In genomic region chr14:59806159-59806558, GRCm38 (mm10) we compare ENCODE assay signal across 22 mouse cellular contexts.
DNase-seq lines count a peak whose midpoint lies in the region; ATAC-seq and TF ChIP-seq lines count a peak whose summit lies in the region.
"Had no signal": no experiment of that assay in that cellular context is flagged by ENCODE, and none has a peak within 500 bp of the region (broad histone marks: within the 10 kb centered on the region; RNA-seq: fewer than 3 reads in every experiment).

No protein-coding gene starts in this region.

- no peak overlapping the region for H3K4me3 ChIP-seq in hindbrain, postnatal 0 days (ENCODE audit: low read length)
- no peak overlapping the region for H3K4me3 ChIP-seq in hindbrain, embryonic 16.5 days (ENCODE audit: low read length)
- H3K4me3 ChIP-seq in limb, embryonic 12.5 days (replicated peaks): no peak overlapping the region
- H3K4me3 ChIP-seq in stomach, postnatal 0 days (ENCODE audit: low read depth, low read length): no peak overlapping the region
- H3K4me3 ChIP-seq: embryonic facial prominence, embryonic 12.5 days; heart, embryonic 12.5 days; midbrain, embryonic 10.5 days; neural tube, embryonic 13.5 days had no signal

- no peaks in the 10 kb centered on the region for H3K9me3 ChIP-seq in hindbrain, postnatal 0 days (ENCODE audit: low read length)
- no peaks in the 10 kb centered on the region for H3K9me3 ChIP-seq in hindbrain, embryonic 16.5 days (ENCODE audit: control insufficient read depth, low read length)
- 0 out of 2 replicates have a peak, but pooled peaks cover 5% of the 10 kb centered on the region for H3K9me3 ChIP-seq in limb, embryonic 12.5 days
- no peaks in the 10 kb centered on the region for H3K9me3 ChIP-seq in stomach, postnatal 0 days (ENCODE audit: control insufficient read depth, low read length)
- H3K9me3 ChIP-seq: embryonic facial prominence, embryonic 12.5 days; heart, embryonic 12.5 days; midbrain, embryonic 10.5 days had no signal

- H3K27ac ChIP-seq in hindbrain, postnatal 0 days: no peak overlapping the region
- no peak overlapping the region for H3K27ac ChIP-seq in hindbrain, embryonic 16.5 days (ENCODE audit: low read depth, low read length)
- peak overlapping the region; percentile 73; the same call in 1 of the 2 replicates for H3K27ac ChIP-seq in limb, embryonic 12.5 days
- H3K27ac ChIP-seq in stomach, postnatal 0 days (replicated peaks): 0 out of 2 replicates have a peak overlapping the region, but pooled peaks have one; percentile 26
- H3K27ac ChIP-seq: midbrain, embryonic 10.5 days; neural tube, embryonic 13.5 days had no signal

- H3K36me3 ChIP-seq in hindbrain, postnatal 0 days (ENCODE audit: insufficient read depth, low read length): no peaks in the 10 kb centered on the region
- no peaks in the 10 kb centered on the region for H3K36me3 ChIP-seq in hindbrain, embryonic 16.5 days (ENCODE audit: control insufficient read depth, insufficient read depth, low read length)
- no peaks in the 10 kb centered on the region for H3K36me3 ChIP-seq in limb, embryonic 12.5 days
- no peaks in the 10 kb centered on the region for H3K36me3 ChIP-seq in stomach, postnatal 0 days (ENCODE audit: control insufficient read depth, insufficient read depth, low read length)
- H3K36me3 ChIP-seq: embryonic facial prominence, embryonic 12.5 days; heart, embryonic 12.5 days; midbrain, embryonic 10.5 days; neural tube, embryonic 13.5 days had no signal

- no peak for ATAC-seq in hindbrain, postnatal 0 days
- no peak for ATAC-seq in hindbrain, embryonic 16.5 days
- ATAC-seq in limb, embryonic 12.5 days (ENCODE audit: insufficient number of reproducible peaks, insufficient read depth, low FRiP score, low TSS enrichment, low read depth): 0 out of 2 replicates have a peak, but pooled peaks have one; percentile 44
- ATAC-seq in stomach, postnatal 0 days (ENCODE audit: low FRiP score, low TSS enrichment): peak; percentile 59
- ATAC-seq: Patski had no signal

- no peaks in the 10 kb centered on the region for H3K4me1 ChIP-seq in hindbrain, postnatal 0 days (ENCODE audit: insufficient read depth, low read length)
- peaks cover 3% of the 10 kb centered on the region; the same call in 1 of the 2 replicates for H3K4me1 ChIP-seq in hindbrain, embryonic 16.5 days (ENCODE audit: control insufficient read depth, insufficient read depth, low read depth, low read length)
- H3K4me1 ChIP-seq in limb, embryonic 12.5 days (replicated peaks): peaks cover 50% of the 10 kb centered on the region
- no peaks in the 10 kb centered on the region for H3K4me1 ChIP-seq in stomach, postnatal 0 days (replicated peaks; ENCODE audit: control insufficient read depth, insufficient read depth)
- H3K4me1 ChIP-seq: heart, embryonic 12.5 days had no signal

- no peak for TF ChIP-seq CTCF in hindbrain, postnatal 0 days (IDR thresholded peaks at IDR 0.05; ENCODE audit: low read depth)
- TF ChIP-seq CTCF in stomach, postnatal 0 days (IDR thresholded peaks at IDR 0.05; ENCODE audit: low read depth): no peak

- H3K27me3 ChIP-seq in hindbrain, postnatal 0 days (ENCODE audit: insufficient read depth, low read length): no peaks in the 10 kb centered on the region
- H3K27me3 ChIP-seq in hindbrain, embryonic 16.5 days (replicated peaks; ENCODE audit: control insufficient read depth, insufficient read depth, low read length): no peaks in the 10 kb centered on the region
- no peaks in the 10 kb centered on the region for H3K27me3 ChIP-seq in limb, embryonic 12.5 days
- no peaks in the 10 kb centered on the region for H3K27me3 ChIP-seq in stomach, postnatal 0 days (ENCODE audit: control insufficient read depth, insufficient read depth, low read length)
- H3K27me3 ChIP-seq: embryonic facial prominence, embryonic 12.5 days; heart, embryonic 12.5 days; neural tube, embryonic 13.5 days had no signal

- intact Hi-C loops in left cerebral cortex, postnatal 36 days (cut with DNase I): no loop called here

- peak; percentile 25 for DNase-seq in hindbrain, postnatal 0 days (ENCODE audit: low spot score)
- DNase-seq in embryo, embryonic 11 days: peak; percentile 47
- DNase-seq in stomach, postnatal 0 days (ENCODE audit: low spot score): peak; percentile 66
- DNase-seq in left cerebral cortex, postnatal 36 days (ENCODE audit: low spot score in 2 of 2): no peak
- no peak for DNase-seq in gastrocnemius, postnatal 10 days
- DNase-seq: adrenal gland, postnatal 25 days; B cell, adult 2 months; cerebellum, adult 9-10 months; gastrocnemius, postnatal 36 days; heart, postnatal 4 days; kidney, adult 2 months; layer of hippocampus, postnatal 36 days; lung, adult 2 months; lung, postnatal 36 days; thymus, adult 18-20 months had no signal

- WGBS in hindbrain, postnatal 0 days: 56% methylated on average over 4 of the region's 4 CpGs
- WGBS in hindbrain, embryonic 16.5 days: 42% methylated on average over 4 of the region's 4 CpGs
- 11% methylated on average over 4 of the region's 4 CpGs for WGBS in limb, embryonic 12.5 days
- WGBS in stomach, postnatal 0 days: 25% methylated on average over 4 of the region's 4 CpGs

- TF ChIP-seq EP300 in stomach, postnatal 0 days (optimal IDR thresholded peaks at IDR 0.05): no peak

- H3K9ac ChIP-seq in hindbrain, postnatal 0 days (replicated peaks; ENCODE audit: low read length): no peak overlapping the region
- H3K9ac ChIP-seq in hindbrain, embryonic 16.5 days (ENCODE audit: low read depth, low read length): no peak overlapping the region
- no peak overlapping the region for H3K9ac ChIP-seq in limb, embryonic 12.5 days (replicated peaks)
- no peak overlapping the region for H3K9ac ChIP-seq in stomach, postnatal 0 days (ENCODE audit: low read length)
- H3K9ac ChIP-seq: embryonic facial prominence, embryonic 12.5 days; heart, embryonic 12.5 days; neural tube, embryonic 13.5 days had no signal

- no peak overlapping the region for H3K4me2 ChIP-seq in hindbrain, postnatal 0 days (ENCODE audit: low read depth, low read length)
- H3K4me2 ChIP-seq in hindbrain, embryonic 16.5 days (ENCODE audit: low read length): no peak overlapping the region
- no peak overlapping the region; the same call in 1 of the 2 replicates for H3K4me2 ChIP-seq in limb, embryonic 12.5 days
- no peak overlapping the region for H3K4me2 ChIP-seq in stomach, postnatal 0 days (replicated peaks; ENCODE audit: low read depth)
- H3K4me2 ChIP-seq: embryonic facial prominence, embryonic 12.5 days; heart, embryonic 12.5 days; neural tube, embryonic 13.5 days had no signal

Comparison
In these comparisons a context has a peak if more than half of its experiments do, and no peak if none do; other contexts are left out.
1. ATAC-seq: peak in limb, embryonic 12.5 days (single experiment) and stomach, postnatal 0 days (single experiment); none in hindbrain, postnatal 0 days (single experiment) and hindbrain, embryonic 16.5 days (single experiment).
2. DNase-seq: peak in hindbrain, postnatal 0 days (single experiment), embryo, embryonic 11 days (single experiment) and stomach, postnatal 0 days (single experiment); none in left cerebral cortex, postnatal 36 days (0 of 2) and gastrocnemius, postnatal 10 days (single experiment).
3. H3K27ac ChIP-seq: peak in limb, embryonic 12.5 days (single experiment) and stomach, postnatal 0 days (single experiment); none in hindbrain, postnatal 0 days (single experiment) and hindbrain, embryonic 16.5 days (single experiment).